Mouse (Mus musculus) urinary bladder, adult 18-20 months (tissue): ENCODE data around the gene Pramel1.
A peak's percentile ranks its signal among the peaks of the same experiment; 100 is the strongest.
"Not testable (repeated sequence)": the region's sequence is repeated elsewhere in the genome, so short reads cannot be mapped to it uniquely, and the experiment has no call there.

ENCODE experiments used
- DNase-seq, 2 experiments: peaks; one replicate each; pipeline ENCODE4 v3.0.0; 2022; ENCODE audit warnings: low spot score in 2 of 2, mixed read lengths in 2 of 2

Pramel1 gene

GRCm38 (mm10) chr4:143394181-143394580, at the start of gene Pramel1:
TSS of gene Pramel1 (plus strand) at chr4:143394428.
- DNase-seq, result no peak

DNA sequence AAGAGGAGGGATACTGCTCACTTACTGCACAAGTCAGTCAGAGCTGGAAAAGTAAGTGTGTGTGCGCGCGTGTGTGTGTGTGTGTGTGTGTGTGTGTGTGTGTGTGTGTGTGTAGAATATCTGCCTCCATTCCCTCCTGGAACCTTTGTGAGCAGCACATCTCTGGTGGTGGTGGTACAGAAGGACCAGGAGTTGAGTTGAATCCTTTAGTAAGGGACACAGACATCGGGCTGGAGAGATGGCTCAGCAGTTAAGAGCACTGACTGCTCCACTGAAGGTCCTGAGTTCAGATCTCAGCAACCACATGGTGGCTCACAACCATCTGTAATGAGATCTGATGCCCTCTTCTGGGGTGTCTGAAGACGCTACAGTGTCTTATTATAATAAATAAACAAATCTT, 48.7 kb upstream of the Pramel1 start:
- not testable (repeated sequence) for DNase-seq

DNA sequence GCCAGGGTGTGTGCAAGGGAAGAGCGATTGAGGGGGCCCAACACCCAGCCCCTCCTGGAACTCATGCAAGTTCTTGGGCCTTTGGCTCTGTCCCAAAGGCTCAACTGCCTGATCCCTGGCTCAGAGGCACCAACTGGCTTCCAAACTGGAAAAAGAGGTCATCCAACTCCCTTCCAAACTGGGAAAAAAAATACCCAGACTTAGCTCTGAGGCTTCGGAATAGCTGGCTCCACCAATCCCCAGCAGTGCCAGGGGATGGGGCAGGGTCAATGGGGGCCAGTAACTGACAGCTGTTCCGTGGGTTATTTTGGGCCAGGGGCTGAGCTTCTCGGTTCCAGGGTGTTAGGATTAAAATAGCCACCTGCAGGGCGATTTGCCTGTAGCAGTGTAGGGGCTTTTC, 45.5 kb upstream of the Pramel1 start:
- DNase-seq, result no peak

DNA sequence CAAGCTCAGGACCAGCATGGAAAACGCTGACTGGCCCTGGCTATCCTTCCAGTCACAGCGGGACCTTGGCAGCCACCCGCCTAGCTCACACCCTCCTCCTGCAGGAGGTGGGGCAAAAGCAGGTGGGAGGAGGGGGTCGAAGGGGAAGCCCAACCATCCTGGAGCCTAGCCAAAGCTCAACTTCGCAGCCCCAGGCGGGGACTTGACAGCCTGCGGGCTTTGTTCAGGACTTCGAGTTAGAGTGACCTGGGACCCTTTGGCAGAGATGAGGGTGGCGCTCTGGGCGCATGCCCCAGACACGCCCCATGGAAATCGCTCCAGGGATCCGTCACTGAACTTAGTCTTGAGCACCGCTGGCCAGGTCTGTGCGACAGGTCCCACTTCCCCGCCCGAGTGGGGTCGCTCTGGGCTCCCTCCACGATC, 44.7 kb upstream of the Pramel1 start, which contains the start of gene Lrrc38:
Gene Lrrc38, plus strand, starts transcription at position 274 of the 423 bp plus-strand sequence.
- no peak for DNase-seq

DNA sequence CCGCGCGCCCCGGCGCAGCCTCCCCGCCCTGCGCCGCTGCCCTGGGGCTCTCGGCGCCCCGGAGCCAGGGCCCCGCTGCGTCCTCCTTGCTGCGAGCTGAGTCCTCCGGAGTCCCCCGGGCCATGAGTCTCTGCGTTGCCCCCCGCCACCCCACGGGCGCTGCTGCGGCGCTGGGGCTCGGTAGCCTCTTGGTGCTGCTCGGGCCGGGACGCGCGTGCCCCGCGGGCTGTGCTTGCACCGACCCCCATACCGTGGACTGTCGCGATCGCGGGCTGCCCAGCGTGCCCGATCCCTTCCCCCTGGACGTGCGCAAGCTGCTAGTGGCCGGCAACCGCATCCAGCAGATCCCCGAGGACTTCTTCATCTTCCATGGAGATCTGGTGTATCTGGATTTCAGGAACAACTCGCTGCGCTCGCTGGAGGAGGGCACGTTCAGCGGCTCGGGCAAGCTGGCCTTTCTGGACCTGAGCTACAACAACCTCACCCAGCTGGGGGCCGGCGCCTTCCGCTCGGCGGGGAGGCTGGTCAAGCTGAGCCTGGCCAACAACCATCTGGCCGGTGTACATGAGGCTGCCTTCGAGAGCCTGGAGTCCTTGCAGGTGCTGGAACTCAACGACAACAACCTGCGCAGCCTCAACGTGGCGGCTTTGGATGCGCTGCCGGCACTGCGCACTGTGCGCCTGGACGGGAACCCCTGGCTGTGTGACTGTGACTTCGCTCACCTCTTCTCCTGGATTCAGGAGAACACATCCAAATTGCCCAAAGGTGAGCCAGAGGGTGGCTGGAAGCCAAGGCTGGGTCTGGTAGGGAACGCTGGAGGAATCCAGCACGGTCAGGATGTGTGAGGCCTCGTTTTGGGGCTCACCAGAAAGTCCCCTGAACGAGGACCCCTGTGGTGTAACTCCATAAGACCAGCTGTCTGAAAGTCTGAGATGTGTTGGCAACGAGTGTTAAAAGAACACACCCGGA, 43.9 kb upstream of the Pramel1 start:
- DNase-seq, result peak in 1 of 2 experiments; percentile 4

- DNase-seq, result no peak
Measured at GRCm38 (mm10) chr4:143352301-143352700, 41.9 kb upstream of the Pramel1 start.

- no peak for DNase-seq
Measured at GRCm38 (mm10) chr4:143361520-143361919, 32.7 kb upstream of the Pramel1 start.

DNA sequence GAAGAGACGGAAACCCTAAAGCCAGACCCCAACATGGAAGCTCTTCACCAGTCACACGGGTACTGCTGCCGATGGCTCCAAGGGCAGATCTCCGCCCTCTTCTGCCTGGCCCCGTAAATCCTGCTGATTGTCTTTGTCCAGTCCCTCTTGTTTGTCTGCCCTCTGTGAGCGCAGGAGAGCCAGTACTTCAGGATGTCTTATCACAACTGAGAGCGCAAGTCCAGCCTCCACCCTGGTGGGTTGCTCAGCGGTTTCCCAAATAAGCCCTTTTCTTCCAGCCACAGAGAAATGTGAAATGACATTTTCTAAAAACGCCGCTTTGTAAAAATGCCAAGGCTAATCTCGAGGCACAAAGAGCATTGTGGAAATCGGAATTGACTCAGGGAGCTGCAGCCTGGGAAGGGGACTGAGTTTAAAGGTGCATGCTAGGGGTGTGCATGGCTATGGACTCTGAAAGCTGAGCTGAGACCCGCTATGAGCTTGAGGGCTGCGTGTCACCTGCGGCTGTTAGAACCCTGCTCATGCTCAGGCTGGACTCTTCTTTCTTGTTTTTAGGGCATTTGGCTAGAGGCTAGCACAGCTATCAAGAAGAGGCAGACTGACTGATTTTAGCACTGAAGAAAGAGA, 27.7 kb upstream of the Pramel1 start:
- no peak for DNase-seq

DNA sequence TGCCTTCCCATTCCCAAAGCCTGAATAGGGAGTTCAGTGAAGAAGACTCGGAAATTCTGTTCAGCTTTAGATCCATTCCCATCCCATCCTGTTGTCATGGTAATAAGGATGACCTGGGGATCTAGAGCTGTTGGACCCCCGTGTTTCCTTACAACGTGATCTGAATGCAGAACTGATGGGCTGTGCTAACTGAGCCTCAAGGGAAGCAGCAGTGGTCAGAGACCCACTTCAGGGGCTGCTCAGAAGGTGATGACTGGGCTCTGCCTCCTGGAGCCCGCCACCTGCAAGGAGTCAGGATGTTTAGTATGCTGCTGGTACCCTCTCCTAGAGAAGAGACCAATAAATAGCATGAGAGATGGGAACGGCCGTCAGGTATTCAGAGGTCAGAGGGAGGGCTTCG, 14.7 kb upstream of the Pramel1 start:
- no peak for DNase-seq

DNA sequence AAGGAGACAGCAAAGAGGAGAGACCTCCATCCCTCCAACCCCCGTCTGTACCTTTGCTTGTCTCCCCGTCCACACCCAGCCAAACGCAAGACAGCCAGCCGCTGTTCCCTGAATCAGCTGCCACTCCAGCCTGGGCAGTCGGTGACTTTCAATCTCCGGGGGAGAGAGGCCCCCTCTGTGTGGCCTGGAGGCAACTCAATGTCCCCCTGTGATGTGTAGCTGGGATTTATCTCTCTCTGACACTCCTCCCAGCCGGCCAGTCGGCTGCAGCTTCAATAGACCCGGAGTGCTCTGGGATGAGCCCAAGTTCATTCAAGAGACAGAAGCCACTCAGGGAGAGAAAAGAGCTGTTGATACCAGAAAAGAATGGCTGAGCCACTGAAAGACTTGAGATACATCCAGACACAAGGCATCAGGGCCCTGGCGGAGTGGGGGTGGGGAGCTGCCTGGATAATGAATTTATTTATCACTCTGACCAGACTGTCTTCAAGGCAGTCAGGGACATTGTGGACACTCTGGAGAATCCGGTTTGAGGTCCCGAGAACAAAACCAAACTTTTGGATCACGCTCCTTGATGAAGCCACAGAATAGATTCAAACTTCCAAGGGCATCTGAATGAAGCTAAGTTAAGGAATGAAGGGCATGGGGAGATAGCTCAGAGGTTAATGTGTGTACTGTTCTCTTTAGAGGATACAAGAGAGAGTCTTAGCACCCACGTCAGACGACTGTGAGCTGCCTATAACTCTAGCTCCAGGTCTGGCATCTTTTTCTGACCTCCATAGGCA, 14.1 kb upstream of the Pramel1 start:
- DNase-seq, result no peak

- DNase-seq, result peak in 1 of 2 experiments; percentile 21
Measured at GRCm38 (mm10) chr4:143380716-143381004, 13.6 kb upstream of the Pramel1 start.

DNA sequence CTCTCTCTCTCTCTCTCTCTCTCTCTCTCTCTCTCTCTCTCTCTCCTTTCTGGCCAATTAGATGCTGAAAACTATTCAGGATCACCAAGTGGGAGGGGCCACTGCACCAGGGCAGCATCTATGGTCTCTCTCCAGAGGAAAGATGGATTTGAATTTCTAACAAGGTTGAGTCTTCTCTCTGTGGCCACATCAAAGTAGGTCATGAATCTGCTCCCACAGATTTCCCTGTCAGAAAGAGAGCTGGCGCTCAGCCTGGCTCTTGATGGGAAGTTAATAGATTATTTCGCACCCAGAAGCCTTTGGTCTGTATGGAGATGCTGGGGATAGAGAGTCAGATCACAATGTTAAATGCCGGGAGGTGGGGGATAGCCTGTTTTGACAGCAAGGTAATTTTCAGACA, 12.1 kb upstream of the Pramel1 start:
- no peak for DNase-seq

DNA sequence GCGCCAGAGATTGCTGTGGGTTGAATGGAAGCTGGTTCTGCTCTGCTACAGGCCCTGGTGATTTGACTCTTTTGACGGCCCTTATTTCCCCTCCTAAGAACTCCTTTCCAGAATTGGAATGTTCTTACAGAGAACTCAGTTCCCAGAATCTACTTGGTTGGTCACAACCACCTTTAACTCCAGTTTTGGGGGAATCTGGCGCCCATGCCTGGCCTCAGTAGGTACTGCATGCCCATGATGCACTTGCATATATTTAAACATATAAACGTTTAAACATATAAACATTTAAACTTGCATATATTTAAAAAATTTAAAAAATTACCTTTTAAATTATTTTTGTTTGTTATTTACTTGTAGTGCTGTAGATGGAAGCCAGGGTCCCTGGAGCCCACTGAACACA, 10.6 kb upstream of the Pramel1 start:
- DNase-seq, result no peak

- peak in 1 of 2 experiments; percentile 38 for DNase-seq
Measured at GRCm38 (mm10) chr4:143388955-143389702, 5.1 kb upstream of the Pramel1 start.

DNA sequence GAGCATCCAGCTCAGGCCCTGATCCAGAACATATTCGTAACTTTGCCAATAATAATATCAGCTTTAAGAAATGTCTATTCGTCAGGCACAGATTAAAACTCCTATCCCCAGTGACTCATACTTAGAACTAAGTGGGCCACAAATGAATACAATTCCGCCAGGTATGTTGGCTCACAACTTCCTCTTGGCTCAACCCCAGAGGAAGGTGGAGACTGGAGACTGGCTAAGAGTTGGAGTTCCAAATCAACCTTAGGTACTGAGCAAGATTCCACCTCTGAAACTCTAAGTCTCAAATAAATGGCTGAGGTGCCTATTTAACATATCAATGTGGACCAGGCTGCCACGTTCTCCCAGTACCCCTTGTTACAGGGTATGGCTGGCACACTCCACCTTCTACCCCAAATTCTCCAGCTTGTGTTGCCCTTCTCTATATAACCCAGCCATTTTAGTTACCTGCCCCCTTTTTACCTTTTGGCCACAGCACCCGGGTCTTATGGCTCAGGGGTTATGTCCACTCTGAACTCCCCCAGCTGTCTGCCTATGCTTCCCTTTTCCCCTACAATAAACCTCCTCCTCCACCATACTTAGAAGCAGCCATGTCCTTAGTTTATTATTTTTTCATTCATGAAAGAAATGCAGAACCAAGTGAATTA, 17.5 kb downstream of the Pramel1 start:
- peak in 1 of 2 experiments; percentile 3 for DNase-seq

DNA sequence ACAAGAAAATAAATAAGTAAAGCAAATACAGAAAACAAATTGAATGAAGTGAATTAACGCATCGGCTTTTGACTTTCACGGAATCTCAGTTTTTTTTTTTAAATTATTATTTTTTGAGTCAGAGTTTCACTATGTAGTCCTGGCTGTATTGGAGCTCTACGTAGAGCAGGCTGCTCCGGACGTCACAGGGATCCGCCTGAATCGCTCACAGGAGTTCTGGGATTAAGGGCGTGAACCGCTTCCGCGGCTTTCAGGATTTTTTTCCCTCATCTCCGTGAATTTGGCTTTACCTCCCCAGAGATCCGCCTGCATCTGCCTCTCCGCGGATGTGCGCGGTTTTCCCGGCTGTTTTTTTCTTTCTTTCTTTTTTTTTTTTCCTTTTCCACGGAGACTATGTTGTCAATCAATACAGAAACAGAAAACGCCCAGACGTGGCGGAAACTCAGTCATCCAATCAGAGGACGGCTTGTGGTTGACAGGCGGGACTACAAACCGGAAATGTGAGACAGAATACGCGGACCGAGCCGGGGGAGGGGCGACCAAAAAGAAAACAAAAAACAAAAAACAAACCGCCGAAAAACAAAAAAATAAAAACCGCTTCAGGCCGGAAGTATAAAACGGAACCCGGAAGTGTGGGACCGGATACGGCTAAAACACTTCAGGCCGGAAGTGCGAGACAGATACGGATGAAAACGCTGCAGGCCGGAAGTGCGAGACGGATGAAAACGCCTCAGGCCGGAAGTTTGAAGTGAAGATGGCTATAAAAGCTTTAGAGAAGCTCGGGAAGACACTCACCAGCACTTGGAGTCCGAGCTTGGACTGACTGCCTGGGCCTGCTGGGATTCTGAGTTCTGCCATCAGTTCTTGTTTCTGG, 18.2 kb downstream of the Pramel1 start, which contains the start of gene Pramef8:
Gene Pramef8, plus strand, starts transcription at position 208 of the 874 bp plus-strand sequence.
- peak; percentile 82 to 89 for DNase-seq

- DNase-seq, result no peak
Measured at GRCm38 (mm10) chr4:143413621-143414020, 19.4 kb downstream of the Pramel1 start.

- DNase-seq, result no peak
Measured at GRCm38 (mm10) chr4:143414121-143414520, 19.9 kb downstream of the Pramel1 start.

DNA sequence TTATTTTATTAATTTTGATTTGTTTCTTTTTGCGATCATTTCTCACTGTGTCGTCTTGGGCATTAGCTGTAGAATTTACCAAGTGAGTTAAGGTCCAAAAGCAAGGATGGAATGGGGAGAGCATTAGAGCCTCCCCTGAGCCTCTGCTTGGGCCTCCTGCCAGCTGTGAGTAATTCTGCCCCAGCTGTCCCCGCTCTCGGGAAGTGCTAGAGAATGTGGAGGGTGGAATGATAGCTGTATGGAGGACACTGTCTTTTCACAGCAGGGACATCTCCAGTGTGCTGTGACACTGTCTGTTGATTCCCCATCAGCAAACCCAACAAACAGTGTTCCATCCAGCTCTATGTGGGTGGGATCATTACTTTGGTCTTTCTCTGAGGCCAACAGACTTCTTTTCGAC, 32.5 kb downstream of the Pramel1 start:
- DNase-seq, result not testable (repeated sequence)
